Mouse (Mus musculus): Measurements from ENCODE around the gene Aldoart1.

GRCm38 (mm10) chr4:72865371-72866075, 13.1 kb upstream of the Aldoart1 start:
- TF ChIP-seq CTCF (IDR thresholded peaks at IDR 0.05; ENCODE audit: low read depth) = no peak
- TF ChIP-seq EP300 (optimal IDR thresholded peaks at IDR 0.05) = no peak
